Mouse (Mus musculus) liver, embryonic 12.5 days (tissue): ENCODE data around the gene Kif26b. TPM values are rescaled to one million over a fixed set of nuclear protein-coding genes. Genes with fewer than 3 reads are reported as not detected.

Source experiments
- ATAC-seq: fragments of 200-750 bp; cut with Nextera tagmentation; 2 replicates; pipeline ENCODE4 v1.8.0; 2017; ENCODE audit warnings: moderate number of reproducible peaks, mild to moderate bottlenecking, moderate library complexity
- H3K27ac ChIP-seq: fragments of 300-500 bp; sonication (generic); 2 replicates; pipeline ENCODE4 v1.5.1; 2016; ENCODE audit warnings: mild to moderate bottlenecking
- H3K27me3 ChIP-seq: fragments of 300-500 bp; sonication (generic); replicated peaks from 2 replicates; pipeline ENCODE4 v1.6.1; 2016; ENCODE audit warnings: mild to moderate bottlenecking, moderate library complexity
- H3K36me3 ChIP-seq: fragments of 300-500 bp; sonication (generic); 2 replicates; pipeline ENCODE4 v1.6.1; 2016; ENCODE audit warnings: mild to moderate bottlenecking, moderate library complexity
- H3K4me1 ChIP-seq: fragments of 300-500 bp; sonication (generic); 2 replicates; pipeline ENCODE4 v1.6.1; 2016
- H3K4me2 ChIP-seq: fragments of 300-500 bp; sonication (generic); 2 replicates; pipeline ENCODE4 v1.6.1; 2016; ENCODE audit warnings: mild to moderate bottlenecking, moderate library complexity
- H3K4me3 ChIP-seq: fragments of 300-500 bp; sonication (generic); 2 replicates; pipeline ENCODE4 v1.5.1; 2016; ENCODE audit warnings: mild to moderate bottlenecking, moderate library complexity
- H3K9ac ChIP-seq: fragments of 300-500 bp; sonication (generic); 2 replicates; pipeline ENCODE4 v1.6.1; 2016; ENCODE audit warnings: mild to moderate bottlenecking, moderate library complexity
- H3K9me3 ChIP-seq: fragments of 300-500 bp; sonication (generic); replicated peaks from 2 replicates; pipeline ENCODE4 v1.6.1; 2016; ENCODE audit warnings: mild to moderate bottlenecking, moderate library complexity
- WGBS: fragments of 180-500 bp; shearing (Covaris S2); methylation state at CpG from one replicate; pipeline ENCODE4 v1.1.7; 2016; ENCODE audit not compliant: insufficient replicate concordance; 5-methylcytosine and 5-hydroxymethylcytosine counted together
- polyA plus RNA-seq: library from polyadenylated mRNA; unstranded; fragments of >200 nt; fragmentation: Nextera tagmentation; extraction: Ambion mirVana; gene quantifications from 2 replicates; pipeline ENCODE4 v1.2.1, GENCODE M21; 2016

Gene Kif26b
- polyA plus RNA-seq, 1 experiment from 2014 or later: 0.67 TPM

GRCm38 (mm10) chr1:178747279-178748221 is 218.6 kb downstream of the Kif26b start:
- no peaks in the 10 kb centered on the region for H3K9me3 ChIP-seq
- ATAC-seq: no peak
- H3K4me2 ChIP-seq: no peak overlapping the region
- H3K4me3 ChIP-seq: no peak overlapping the region
- no peak overlapping the region for H3K27ac ChIP-seq
- H3K36me3 ChIP-seq: no peaks in the 10 kb centered on the region
- H3K9ac ChIP-seq: no peak overlapping the region
- H3K4me1 ChIP-seq: no peaks in the 10 kb centered on the region
- no peaks in the 10 kb centered on the region for H3K27me3 ChIP-seq
- WGBS: 74% methylated on average over 13 of the region's 13 CpGs

GRCm38 (mm10) chr1:178748222-178748600 is 219.3 kb downstream of the Kif26b start:
- H3K4me3 ChIP-seq: no peak overlapping the region
- no peak for ATAC-seq
- no peak overlapping the region for H3K9ac ChIP-seq
- H3K36me3 ChIP-seq: no peaks in the 10 kb centered on the region
- H3K4me1 ChIP-seq: no peaks in the 10 kb centered on the region
- WGBS: 67% methylated on average over 7 of the region's 7 CpGs
- no peaks in the 10 kb centered on the region for H3K9me3 ChIP-seq
- H3K27me3 ChIP-seq: no peaks in the 10 kb centered on the region
- H3K27ac ChIP-seq: no peak overlapping the region
- H3K4me2 ChIP-seq: no peak overlapping the region

- 39% methylated on average over 1 of the region's 1 CpGs for WGBS
- Histone ChIP-seq H3K36me3 (no peaks in the 10 kb centered on the region), H3K9me3 (no peaks in the 10 kb centered on the region), H3K4me2 (no peak overlapping the region), H3K27me3 (no peaks in the 10 kb centered on the region), H3K4me3 (no peak overlapping the region), H3K9ac (no peak overlapping the region), H3K4me1 (no peaks in the 10 kb centered on the region), H3K27ac (no peak overlapping the region)
- ATAC-seq: no peak
Observed at GRCm38 (mm10) chr1:178748617-178749016, 219.7 kb downstream of the Kif26b start.

- ATAC-seq: no peak
- Histone ChIP-seq H3K4me3 (no peak overlapping the region), H3K27ac (no peak overlapping the region), H3K4me1 (no peaks in the 10 kb centered on the region), H3K36me3 (no peaks in the 10 kb centered on the region), H3K4me2 (no peak overlapping the region), H3K9me3 (no peaks in the 10 kb centered on the region), H3K27me3 (no peaks in the 10 kb centered on the region), H3K9ac (no peak overlapping the region)
- WGBS: 67% methylated on average over 9 of the region's 9 CpGs
Observed at GRCm38 (mm10) chr1:178749786-178750185, 220.9 kb downstream of the Kif26b start.

GRCm38 (mm10) chr1:178758441-178758840 is 229.5 kb downstream of the Kif26b start:
- no peaks in the 10 kb centered on the region for H3K36me3 ChIP-seq
- no peak for ATAC-seq
- H3K4me1 ChIP-seq: no peaks in the 10 kb centered on the region
- no peak overlapping the region for H3K27ac ChIP-seq
- no peaks in the 10 kb centered on the region for H3K9me3 ChIP-seq
- no peak overlapping the region for H3K9ac ChIP-seq
- H3K4me2 ChIP-seq: no peak overlapping the region
- H3K27me3 ChIP-seq: no peaks in the 10 kb centered on the region
- 60% methylated on average over 3 of the region's 3 CpGs for WGBS
- no peak overlapping the region for H3K4me3 ChIP-seq

- Histone ChIP-seq H3K4me3 (no peak overlapping the region), H3K27me3 (no peaks in the 10 kb centered on the region), H3K9ac (no peak overlapping the region), H3K9me3 (no peaks in the 10 kb centered on the region), H3K4me1 (no peaks in the 10 kb centered on the region), H3K4me2 (no peak overlapping the region), H3K36me3 (no peaks in the 10 kb centered on the region), H3K27ac (no peak overlapping the region)
- ATAC-seq: no peak
- WGBS: 77% methylated on average over 3 of the region's 3 CpGs
Observed at GRCm38 (mm10) chr1:178762125-178762741, 233.3 kb downstream of the Kif26b start.

- Histone ChIP-seq H3K4me3 (no peak overlapping the region), H3K9me3 (no peaks in the 10 kb centered on the region), H3K9ac (no peak overlapping the region), H3K27ac (no peak overlapping the region), H3K4me2 (no peak overlapping the region), H3K36me3 (no peaks in the 10 kb centered on the region), H3K4me1 (peaks cover 11% of the 10 kb centered on the region), H3K27me3 (no peaks in the 10 kb centered on the region)
- WGBS: 72% methylated on average over 4 of the region's 4 CpGs
- no peak for ATAC-seq
Observed at GRCm38 (mm10) chr1:178764914-178765313, 236.0 kb downstream of the Kif26b start.

- WGBS: 61% methylated on average over 2 of the region's 2 CpGs
- Histone ChIP-seq H3K36me3 (no peaks in the 10 kb centered on the region), H3K27ac (no peak overlapping the region), H3K9ac (no peak overlapping the region), H3K9me3 (no peaks in the 10 kb centered on the region), H3K4me1 (peaks cover 16% of the 10 kb centered on the region), H3K4me3 (no peak overlapping the region), H3K27me3 (no peaks in the 10 kb centered on the region), H3K4me2 (no peak overlapping the region)
- no peak for ATAC-seq
Observed at GRCm38 (mm10) chr1:178765650-178766049, 236.7 kb downstream of the Kif26b start.

- Histone ChIP-seq H3K27me3 (no peaks in the 10 kb centered on the region), H3K36me3 (no peaks in the 10 kb centered on the region), H3K9me3 (no peaks in the 10 kb centered on the region), H3K4me2 (no peak overlapping the region), H3K27ac (no peak overlapping the region), H3K9ac (no peak overlapping the region), H3K4me1 (peaks cover 16% of the 10 kb centered on the region), H3K4me3 (no peak overlapping the region)
- ATAC-seq: no peak
- 50% methylated on average over 4 of the region's 4 CpGs for WGBS
Observed at GRCm38 (mm10) chr1:178768976-178769375, 240.1 kb downstream of the Kif26b start.

- H3K4me3 ChIP-seq: no peak overlapping the region
- no peak overlapping the region for H3K9ac ChIP-seq
- H3K27me3 ChIP-seq: no peaks in the 10 kb centered on the region
- H3K4me2 ChIP-seq: no peak overlapping the region
- H3K36me3 ChIP-seq: no peaks in the 10 kb centered on the region
- H3K27ac ChIP-seq: no peak overlapping the region
- H3K4me1 ChIP-seq: peaks cover 16% of the 10 kb centered on the region
- 44% methylated on average over 6 of the region's 6 CpGs for WGBS
- H3K9me3 ChIP-seq: no peaks in the 10 kb centered on the region
- no peak for ATAC-seq
Observed at GRCm38 (mm10) chr1:178769988-178770387, 241.1 kb downstream of the Kif26b start.

- no peaks in the 10 kb centered on the region for H3K9me3 ChIP-seq
- H3K9ac ChIP-seq: no peak overlapping the region
- no peaks in the 10 kb centered on the region for H3K27me3 ChIP-seq
- H3K36me3 ChIP-seq: no peaks in the 10 kb centered on the region
- no peak for ATAC-seq
- H3K27ac ChIP-seq: no peak overlapping the region
- H3K4me2 ChIP-seq: no peak overlapping the region
- H3K4me1 ChIP-seq: peaks cover 16% of the 10 kb centered on the region
- WGBS: 44% methylated on average over 5 of the region's 7 CpGs
- no peak overlapping the region for H3K4me3 ChIP-seq
Observed at GRCm38 (mm10) chr1:178770626-178771362, 241.9 kb downstream of the Kif26b start.

- Histone ChIP-seq H3K9me3 (no peaks in the 10 kb centered on the region), H3K4me3 (no peak overlapping the region), H3K4me2 (no peak overlapping the region), H3K36me3 (no peaks in the 10 kb centered on the region), H3K9ac (no peak overlapping the region), H3K4me1 (peaks cover 11% of the 10 kb centered on the region), H3K27ac (no peak overlapping the region), H3K27me3 (no peaks in the 10 kb centered on the region)
- WGBS: 21% methylated on average over 2 of the region's 2 CpGs
- ATAC-seq: peak; percentile 68
Observed at GRCm38 (mm10) chr1:178779742-178780141, 250.8 kb downstream of the Kif26b start.
